Mouse (Mus musculus) liver, embryonic 14.5 days (tissue): ENCODE data around the gene Klc1. TPM values are rescaled to one million over a fixed set of nuclear protein-coding genes. Genes with fewer than 3 reads are reported as not detected.
"Not testable (repeated sequence)": the region's sequence is repeated elsewhere in the genome, so short reads cannot be mapped to it uniquely, and the experiment has no call there.

Experiments
- ATAC-seq: fragments of 200-750 bp; cut with Nextera tagmentation; 2 replicates; pipeline ENCODE4 v1.8.0; 2017; ENCODE audit warnings: moderate number of reproducible peaks, mild to moderate bottlenecking, moderate library complexity; ENCODE audit not compliant: insufficient read depth
- DNase-seq, 3 experiments: peaks; one replicate each; pipeline ENCODE4 v3.0.0-alpha.2; 2012 to 2013; ENCODE audit warnings: low read depth in 3 of 3, low spot score in 3 of 3
- H3K27ac ChIP-seq: fragments of 300-500 bp; sonication (generic); 2 replicates; pipeline ENCODE4 v1.5.1; 2014; ENCODE audit warnings: moderate library complexity, mild to moderate bottlenecking, control low read depth, inconsistent platforms
- H3K27me3 ChIP-seq: fragments of 300-500 bp; sonication (generic); 2 replicates; pipeline ENCODE4 v1.6.1; 2014; ENCODE audit warnings: mild to moderate bottlenecking, low read length, moderate library complexity; ENCODE audit not compliant: control insufficient read depth, insufficient read depth
- H3K36me3 ChIP-seq: fragments of 300-500 bp; sonication (generic); replicated peaks from 2 replicates; pipeline ENCODE4 v1.6.1; 2014; ENCODE audit warnings: low read depth; ENCODE audit not compliant: control insufficient read depth, insufficient read depth
- H3K4me1 ChIP-seq, 2 experiments: fragments of 200-500 bp in 1 of 2; fragments of 300-500 bp in 1 of 2; sonication (generic) in 1 of 2; replicated peaks; 2 replicates each; pipeline ENCODE4 v1.6.1; 2012 to 2014; ENCODE audit warnings: antibody characterized with exemption in 1 of 2, inconsistent platforms in 1 of 2, low read length in 1 of 2; ENCODE audit not compliant: control insufficient read depth in 2 of 2, insufficient read depth in 2 of 2
- H3K4me2 ChIP-seq: fragments of 300-500 bp; sonication (generic); 2 replicates; pipeline ENCODE4 v1.6.1; 2014; ENCODE audit warnings: low read depth, mild to moderate bottlenecking, control low read depth, moderate library complexity
- H3K4me3 ChIP-seq, 2 experiments: fragments of 200-500 bp in 1 of 2; fragments of 300-500 bp in 1 of 2; sonication (generic) in 1 of 2; 2 replicates each; pipeline ENCODE4 v1.5.1; 2012 to 2014; ENCODE audit warnings: low read depth in 2 of 2, low read length in 2 of 2, mild to moderate bottlenecking in 2 of 2, control low read depth in 1 of 2, inconsistent platforms in 1 of 2, moderate library complexity in 1 of 2; ENCODE audit not compliant: insufficient read depth in 1 of 2
- H3K9ac ChIP-seq: fragments of 300-500 bp; sonication (generic); replicated peaks from 2 replicates; pipeline ENCODE4 v1.6.1; 2014; ENCODE audit warnings: mild to moderate bottlenecking, control low read depth, moderate library complexity
- H3K9me3 ChIP-seq: fragments of 300-500 bp; sonication (generic); 2 replicates; pipeline ENCODE4 v1.6.1; 2016; ENCODE audit warnings: low read length, mixed read lengths; ENCODE audit not compliant: control insufficient read depth
- CTCF ChIP-seq: IDR thresholded peaks from 2 replicates; pipeline ENCODE4 v1.5.1; 2016; ENCODE audit warnings: antibody characterized with exemption, low read depth, control low read depth
- EP300 ChIP-seq: IDR thresholded peaks from 2 replicates; pipeline ENCODE4 v1.6.1; 2016; ENCODE audit warnings: antibody characterized with exemption, low read depth
- WGBS: fragments of 180-500 bp; shearing (Covaris S2); extraction: QIAGEN DNeasy Blood & Tissue Kit; methylation state at CpG from one replicate; pipeline ENCODE4 v1.1.7; 2014; ENCODE audit not compliant: insufficient replicate concordance; 5-methylcytosine and 5-hydroxymethylcytosine counted together
- polyA plus RNA-seq, 2 experiments: library from polyadenylated mRNA; depleted of rRNA in 1 of 2; stranded (reverse) in 1 of 2; unstranded in 1 of 2; fragments of >200 nt; fragmentation: Nextera tagmentation in 1 of 2; extraction: Ambion mirVana in 1 of 2; gene quantifications; 2 replicates each; pipeline versions ENCODE4 v1.2.1 to v1.2.3; 2012 to 2014

The Klc1 gene
- polyA plus RNA-seq (2012; rRNA removed) (11.3 and 16.3 TPM in 2 replicates), polyA plus RNA-seq (2014; fragmentation: Nextera tagmentation; extraction: Ambion mirVana) (14.3 and 17.2 TPM in 2 replicates)

- DNase-seq (peak; percentile 50 to 51 (median 50)), ATAC-seq (peak; percentile 82)
- no peaks in the 10 kb centered on the region for H3K27me3 ChIP-seq
- peak within 1 kb of the TSS; percentile 79 to 91 for H3K4me3 ChIP-seq
- peak within 1 kb of the TSS; percentile 61 for H3K27ac ChIP-seq
- TF ChIP-seq CTCF (no peak), EP300 (no peak)
- peak within 1 kb of the TSS; percentile 99 for H3K4me2 ChIP-seq
- H3K9me3 ChIP-seq: no peaks in the 10 kb centered on the region
- peaks cover 17% of the 10 kb centered on the region in 2 experiments for H3K4me1 ChIP-seq
- peak within 1 kb of the TSS; percentile 90 for H3K9ac ChIP-seq
- WGBS: under 1% methylated on average over 83 of the region's 85 CpGs
- H3K36me3 ChIP-seq: no peaks in the 10 kb centered on the region
These were observed at the start of gene Klc1 for GRCm38 (mm10) chr12:111758381-111759175. Gene Klc1, plus strand, starts transcription at chr12:111758849.

- no peak for DNase-seq
- Histone ChIP-seq H3K9ac (no peak overlapping the region), H3K27ac (no peak overlapping the region), H3K4me3 (no peak overlapping the region), H3K4me1 (peaks cover 0 to 13% of the 10 kb centered on the region in 2 experiments), H3K27me3 (no peaks in the 10 kb centered on the region), H3K4me2 (no peak overlapping the region), H3K9me3 (no peaks in the 10 kb centered on the region), H3K36me3 (peaks cover 23% of the 10 kb centered on the region)
- WGBS: 81% methylated on average over 10 of the region's 10 CpGs
- TF ChIP-seq CTCF: no peak
- no peak for ATAC-seq
These were observed 48.6 kb upstream of the Klc1 start for GRCm38 (mm10) chr12:111710091-111710490.

- H3K9ac ChIP-seq: peak overlapping the region; percentile 87
- no peaks in the 10 kb centered on the region for H3K9me3 ChIP-seq
- 2% methylated on average over 29 of the region's 33 CpGs for WGBS
- no peak overlapping the region; the same call in 1 of the 2 replicates for H3K27ac ChIP-seq
- peaks cover 0 to 16% of the 10 kb centered on the region in 2 experiments for H3K4me1 ChIP-seq
- H3K4me3 ChIP-seq: peak overlapping the region; percentile 89 to 95
- peaks cover 23% of the 10 kb centered on the region for H3K36me3 ChIP-seq
- ATAC-seq: peak; percentile 19; the same call in 1 of the 2 replicates
- no peak for DNase-seq
- peak overlapping the region; percentile 86 for H3K4me2 ChIP-seq
- TF ChIP-seq EP300 (no peak), CTCF (no peak)
- H3K27me3 ChIP-seq: no peaks in the 10 kb centered on the region
These were observed 46.2 kb upstream of the Klc1 start for GRCm38 (mm10) chr12:111712476-111712875.

- DNase-seq (peak; percentile 73 to 74 (median 74)), ATAC-seq (peak; percentile 86)
- H3K9ac ChIP-seq: peak within 1 kb of the TSS; percentile 87
- TF ChIP-seq CTCF (no peak), EP300 (no peak)
- H3K27me3 ChIP-seq: no peaks in the 10 kb centered on the region
- H3K36me3 ChIP-seq: peaks cover 23% of the 10 kb centered on the region
- WGBS: under 1% methylated on average over 85 of the region's 86 CpGs
- peaks cover 0 to 16% of the 10 kb centered on the region in 2 experiments for H3K4me1 ChIP-seq
- H3K9me3 ChIP-seq: no peaks in the 10 kb centered on the region
- H3K27ac ChIP-seq: peak within 1 kb of the TSS; percentile 36
- H3K4me3 ChIP-seq: peak within 1 kb of the TSS; percentile 89 to 95
- peak within 1 kb of the TSS; percentile 86 for H3K4me2 ChIP-seq
These were observed 45.5 kb upstream of the Klc1 start, which contains the start of the genes Bag5 and Apopt1 for GRCm38 (mm10) chr12:111713004-111713651. Gene Bag5, minus strand, starts transcription at chr12:111713257. Gene Apopt1, plus strand, starts transcription at chr12:111713261.

GRCm38 (mm10) chr12:111713880-111714279 lies 44.8 kb upstream of the Klc1 start:
- H3K27ac ChIP-seq, H3K27me3 ChIP-seq, ATAC-seq, DNase-seq, H3K9ac ChIP-seq, H3K9me3 ChIP-seq: not testable (repeated sequence)
- H3K36me3 ChIP-seq: peaks cover 23% of the 10 kb centered on the region
- H3K4me1 ChIP-seq: peaks cover 0 to 16% of the 10 kb centered on the region in 2 experiments
- H3K4me2 ChIP-seq: peak overlapping the region; percentile 86
- 65% methylated on average over 6 of the region's 6 CpGs for WGBS
- H3K4me3 ChIP-seq: peak overlapping the region; percentile 26 to 89; a peak in 3 of 4 replicates
